Mouse (Mus musculus): Measurements from ENCODE around the gene Wdcp.
"Not testable (repeated sequence)": the region's sequence is repeated elsewhere in the genome, so short reads cannot be mapped to it uniquely, and the experiment has no call there.

Gene Wdcp

DNA sequence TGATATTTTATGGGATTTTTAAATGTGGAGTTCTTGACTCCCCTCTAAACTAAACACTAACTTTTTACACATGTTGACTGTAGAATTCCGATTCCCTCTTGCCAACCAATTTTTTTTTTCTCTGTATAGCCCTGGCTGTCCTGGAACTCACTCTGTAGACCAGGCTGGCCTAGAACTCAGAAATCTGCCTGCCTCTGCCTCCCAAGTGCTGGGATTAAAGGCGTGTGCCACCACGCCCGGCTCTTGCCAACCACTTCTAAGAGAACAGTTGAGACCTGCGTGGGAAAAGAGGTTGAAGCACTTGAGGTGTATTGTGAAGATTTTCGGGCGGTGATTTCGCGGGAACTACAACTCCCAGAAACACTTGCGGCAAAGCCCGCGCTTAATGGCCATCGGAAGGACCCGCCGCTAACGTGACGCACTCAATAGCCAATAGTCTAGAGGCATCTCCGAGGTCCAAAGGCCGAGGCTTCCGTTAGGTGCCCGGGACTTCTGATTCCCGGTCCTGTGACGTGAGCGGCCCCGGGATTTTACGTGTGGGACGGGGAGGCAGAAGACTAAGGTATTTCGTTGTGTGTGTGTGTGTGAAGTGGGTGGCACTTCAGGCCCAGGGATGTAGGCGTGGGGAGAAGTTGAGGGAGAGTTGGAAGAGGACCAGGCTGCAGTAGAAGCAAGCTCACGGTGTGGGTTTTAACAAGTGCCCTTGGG, at the start of gene Wdcp:
Gene Wdcp (plus strand): TSS at position 414 of the 708 bp plus-strand sequence.
- peak; percentile 90 to 94 for DNase-seq (ENCODE audit: low spot score in 2 of 2)

DNA sequence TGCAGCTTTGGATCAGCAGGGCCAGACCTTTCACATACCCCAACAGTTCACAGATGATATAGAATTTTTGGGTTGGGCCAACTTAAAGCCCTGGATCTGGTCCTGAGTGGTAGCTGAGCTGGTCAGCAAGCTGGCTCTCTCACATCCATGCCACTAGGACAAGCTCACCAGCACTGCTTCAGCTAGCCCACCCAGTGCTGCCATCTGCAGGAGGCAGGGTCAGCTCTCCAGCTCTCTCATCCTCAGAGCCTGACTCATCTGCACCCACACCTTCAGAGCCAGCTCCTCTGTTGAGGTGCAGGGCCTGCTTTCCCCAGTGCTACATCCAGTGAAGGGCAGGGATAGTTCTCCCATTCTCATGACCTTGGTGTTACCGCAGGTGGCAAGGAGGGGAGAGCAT, 49.4 kb upstream of the Wdcp start:
- DNase-seq (ENCODE audit: low spot score in 2 of 2) = peak in 1 of 2 experiments; percentile 15

DNA sequence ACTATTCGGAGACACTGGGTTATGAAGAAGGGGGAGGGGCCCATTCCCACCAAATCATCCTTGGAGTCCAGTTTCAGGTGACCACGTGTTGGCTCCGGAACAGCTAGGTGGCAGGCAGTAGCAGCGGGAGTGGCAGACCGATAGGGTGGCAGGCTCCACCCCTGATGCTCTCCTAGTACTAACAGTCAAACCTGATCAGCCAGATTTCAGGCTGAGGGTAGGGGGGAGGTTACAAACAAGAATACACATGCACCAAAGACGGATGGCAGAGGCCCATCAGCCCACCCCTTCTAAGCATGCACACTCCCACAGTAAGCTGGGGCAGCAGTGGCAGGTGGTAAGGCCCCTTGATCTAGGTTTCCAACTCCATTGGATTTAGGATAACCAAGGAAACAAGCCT, 45.6 kb upstream of the Wdcp start:
- not testable (repeated sequence) for DNase-seq (ENCODE audit: low spot score in 2 of 2)

DNA sequence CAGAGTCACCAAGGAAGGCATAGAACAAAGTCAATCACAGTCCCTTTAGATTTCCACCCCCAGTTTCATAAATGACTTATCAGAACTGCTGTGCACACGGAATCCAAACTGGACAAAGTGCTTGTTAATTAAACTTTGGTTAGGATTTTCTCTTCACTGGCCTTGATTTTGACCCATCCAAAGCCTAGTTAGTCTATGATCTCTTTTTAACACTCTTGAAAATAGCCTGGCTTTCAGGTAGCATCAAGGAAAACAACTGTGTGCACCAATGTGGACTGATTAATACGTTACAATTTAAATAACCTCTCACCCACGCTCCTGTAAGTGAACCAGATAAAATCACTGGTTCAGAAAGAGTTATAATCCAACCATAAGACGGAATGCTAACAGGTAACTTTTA, 32.1 kb upstream of the Wdcp start:
- no peak for DNase-seq (ENCODE audit: low spot score in 2 of 2)

DNA sequence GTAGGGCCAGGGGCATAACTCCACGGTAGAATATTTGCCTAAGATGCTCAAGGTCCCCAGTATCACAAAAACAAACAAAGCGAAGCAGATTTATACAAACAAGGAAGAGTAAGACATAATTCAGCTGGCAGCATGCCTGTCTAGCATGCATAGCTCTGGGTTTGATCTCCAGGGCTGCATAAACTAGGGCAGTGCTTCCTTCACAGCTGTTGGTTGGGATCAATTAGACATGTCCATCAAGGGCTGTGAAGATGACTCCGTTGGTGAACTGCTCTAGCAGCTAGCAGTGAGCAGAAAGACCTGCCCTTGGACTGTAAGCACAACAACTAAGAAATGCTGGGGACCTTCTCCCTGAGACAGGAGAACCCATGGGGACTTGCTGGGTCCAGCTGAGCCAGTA, 31.4 kb upstream of the Wdcp start:
- DNase-seq (ENCODE audit: low spot score in 2 of 2) = no peak

DNA sequence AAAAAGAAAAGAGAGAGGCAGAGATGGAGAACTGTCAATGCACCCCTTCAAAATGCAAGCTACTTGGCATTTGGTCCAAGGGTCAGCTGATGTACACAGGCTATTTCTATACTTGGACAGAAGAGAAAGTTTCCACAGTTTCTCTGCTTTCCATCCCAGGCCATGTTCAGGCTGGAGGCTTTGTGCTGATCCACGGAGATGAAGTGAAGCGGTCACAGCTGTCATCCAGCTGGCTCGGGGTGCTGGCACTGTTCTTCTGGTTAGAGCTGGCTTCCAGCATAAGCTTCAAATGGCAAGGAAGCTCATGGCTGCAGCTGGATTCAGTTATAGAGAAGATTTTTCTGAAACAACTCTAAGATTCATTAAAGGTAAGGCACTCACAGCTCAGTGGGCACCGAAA, 29.5 kb upstream of the Wdcp start:
- DNase-seq (ENCODE audit: low spot score in 2 of 2) = no peak

DNA sequence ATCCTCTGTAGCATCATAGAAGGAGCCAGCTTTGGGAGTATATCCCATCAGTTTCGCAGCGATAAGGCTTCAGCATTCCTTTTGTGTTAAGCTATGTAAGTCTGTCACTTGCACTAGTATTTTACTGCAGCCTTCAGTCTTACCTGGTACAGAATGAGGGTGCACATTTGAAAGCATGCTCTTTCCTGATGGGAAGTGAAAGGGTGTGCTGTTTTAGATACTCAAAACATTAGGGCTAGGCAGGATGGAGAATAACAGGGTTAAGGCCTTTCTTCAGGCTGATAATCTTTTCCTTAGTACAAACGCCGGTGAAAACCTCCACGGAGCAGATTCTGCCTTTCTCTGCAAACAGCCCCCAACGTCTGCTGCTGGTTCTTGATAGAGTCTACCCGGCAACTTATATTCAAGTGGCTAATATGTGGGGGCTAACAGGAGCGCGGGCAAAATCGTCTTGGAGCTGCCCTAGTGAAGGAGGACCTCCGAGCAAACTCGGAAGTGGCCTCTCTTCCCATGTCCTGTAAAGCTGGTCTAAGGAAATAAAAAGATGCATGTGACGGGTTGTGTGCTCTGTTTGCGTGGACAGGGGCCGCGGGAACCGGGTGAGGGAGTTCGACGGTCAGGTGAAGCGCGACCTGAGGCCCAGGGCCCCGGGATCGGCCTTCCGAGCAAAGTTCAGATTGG, 26.3 kb upstream of the Wdcp start:
- no peak for DNase-seq (ENCODE audit: low spot score in 2 of 2)

DNA sequence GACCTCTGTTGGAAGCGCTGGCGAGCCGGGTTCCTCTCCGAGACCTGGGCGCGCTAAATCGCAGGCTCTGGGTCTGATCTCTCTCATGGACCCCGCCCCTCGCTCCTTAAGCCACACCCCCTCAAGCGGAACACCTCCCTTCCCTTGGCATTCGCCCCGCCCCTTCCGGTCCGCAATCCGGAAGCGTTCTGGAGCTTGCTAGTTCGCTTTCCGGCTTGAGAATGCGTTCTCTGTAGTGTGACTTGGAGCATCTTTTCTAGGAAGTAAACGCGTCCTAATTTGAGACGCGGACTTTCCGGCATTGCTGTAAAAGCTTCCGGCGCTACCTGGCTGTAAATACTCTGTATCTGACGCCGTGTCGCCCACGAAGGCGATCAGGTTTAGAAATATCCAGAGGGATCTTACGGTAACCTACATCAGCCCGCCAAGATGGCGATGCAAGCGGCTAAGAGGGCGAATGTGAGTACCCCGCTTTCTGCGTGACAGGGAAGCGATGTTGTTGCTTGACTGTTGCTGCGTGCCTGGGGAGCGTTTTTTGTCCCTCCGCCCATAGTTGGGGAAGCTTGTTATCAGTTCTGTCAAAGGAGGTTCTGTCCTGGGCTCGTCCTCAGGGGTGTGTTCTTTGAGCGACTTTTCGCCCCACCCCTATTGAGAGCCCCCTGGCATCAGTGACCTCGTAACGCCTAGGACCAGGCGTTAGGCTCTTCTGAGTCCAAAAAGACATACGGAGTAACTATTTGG, 25.6 kb upstream of the Wdcp start, which contains the start of gene Sf3b6:
Gene Sf3b6 (plus strand): TSS at position 184 of the 741 bp plus-strand sequence.
- peak; percentile 93 to 96 for DNase-seq (ENCODE audit: low spot score in 2 of 2)

DNA sequence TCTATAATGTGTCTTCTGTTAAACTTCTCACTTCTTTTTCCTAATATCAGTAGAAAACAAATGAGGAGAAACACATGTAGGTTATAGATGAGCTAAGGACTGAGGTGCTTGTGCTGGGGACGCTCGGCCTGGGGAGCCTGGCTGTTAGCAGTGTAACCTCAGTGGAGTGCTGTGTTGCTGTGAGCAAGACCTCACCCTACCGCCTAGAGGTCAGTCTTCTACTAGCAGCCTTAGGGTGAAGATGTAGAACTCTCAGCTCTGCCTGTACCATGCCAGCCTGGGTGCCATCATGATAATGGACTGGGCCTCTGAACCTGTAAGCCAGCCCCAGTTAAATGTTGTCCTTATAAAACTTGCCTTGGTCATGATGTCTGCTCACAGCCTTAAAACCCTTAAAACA, 15.8 kb upstream of the Wdcp start:
- no peak for DNase-seq (ENCODE audit: low spot score in 2 of 2)

DNA sequence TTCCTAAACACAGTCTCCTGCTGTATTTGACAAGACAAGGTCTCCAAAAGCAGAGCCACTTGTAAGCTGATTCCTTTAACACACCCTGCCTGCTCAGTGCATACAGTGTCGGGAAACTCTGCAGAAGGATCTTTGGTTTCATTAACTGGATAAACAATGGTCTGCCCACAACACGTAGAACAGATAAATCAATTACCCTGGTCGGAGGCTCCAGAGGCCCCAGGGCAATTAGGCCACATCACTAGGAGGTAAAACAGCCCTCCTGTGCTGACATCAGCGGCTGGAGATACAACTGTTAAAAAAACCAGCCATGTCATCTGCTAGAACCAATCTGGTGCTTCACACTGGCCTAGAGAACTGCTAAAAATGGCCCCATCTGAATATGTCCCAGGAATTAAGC, 6.1 kb upstream of the Wdcp start:
- DNase-seq (ENCODE audit: low spot score in 2 of 2) = no peak

DNA sequence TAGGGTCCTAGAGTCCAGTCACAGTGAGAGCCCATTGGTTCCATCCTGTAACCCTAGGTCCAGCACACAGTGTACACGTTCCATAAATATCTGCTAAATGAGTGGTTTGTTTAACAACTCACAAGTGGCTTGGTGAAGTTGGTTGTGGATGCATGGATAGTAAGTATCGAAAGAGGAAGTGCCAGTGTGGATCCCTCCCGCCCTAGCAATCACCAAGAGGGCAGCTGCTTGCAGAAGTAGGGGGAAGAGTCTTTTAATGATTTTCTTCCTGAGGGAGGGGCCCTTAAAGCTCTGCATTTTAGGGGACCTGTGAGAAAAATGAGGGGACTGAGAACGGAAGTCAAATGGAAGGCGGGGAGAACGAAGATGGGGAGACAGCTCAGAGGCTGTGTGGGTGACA, 3.1 kb upstream of the Wdcp start:
- DNase-seq (ENCODE audit: low spot score in 2 of 2) = no peak

DNA sequence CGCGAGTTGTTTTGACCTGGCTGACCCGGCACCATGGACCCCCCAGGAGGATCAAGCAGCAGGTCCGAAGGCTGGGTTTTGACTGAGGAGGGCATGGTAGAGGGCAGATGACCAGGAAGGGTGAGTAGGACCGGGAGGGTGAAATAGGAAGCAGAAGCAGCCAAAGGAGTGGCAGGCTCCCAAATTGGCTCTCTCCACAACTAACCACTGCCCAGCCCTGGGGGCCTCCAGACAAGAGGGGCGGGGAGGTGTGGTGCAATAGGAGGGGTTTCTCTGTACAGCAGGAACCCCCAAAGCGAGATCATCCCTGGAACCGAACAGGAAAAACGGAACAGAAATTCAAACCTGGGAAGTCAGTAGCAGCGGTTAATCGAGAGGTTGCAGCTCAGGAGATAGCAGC, 2.4 kb upstream of the Wdcp start:
- no peak for DNase-seq (ENCODE audit: low spot score in 2 of 2)

DNA sequence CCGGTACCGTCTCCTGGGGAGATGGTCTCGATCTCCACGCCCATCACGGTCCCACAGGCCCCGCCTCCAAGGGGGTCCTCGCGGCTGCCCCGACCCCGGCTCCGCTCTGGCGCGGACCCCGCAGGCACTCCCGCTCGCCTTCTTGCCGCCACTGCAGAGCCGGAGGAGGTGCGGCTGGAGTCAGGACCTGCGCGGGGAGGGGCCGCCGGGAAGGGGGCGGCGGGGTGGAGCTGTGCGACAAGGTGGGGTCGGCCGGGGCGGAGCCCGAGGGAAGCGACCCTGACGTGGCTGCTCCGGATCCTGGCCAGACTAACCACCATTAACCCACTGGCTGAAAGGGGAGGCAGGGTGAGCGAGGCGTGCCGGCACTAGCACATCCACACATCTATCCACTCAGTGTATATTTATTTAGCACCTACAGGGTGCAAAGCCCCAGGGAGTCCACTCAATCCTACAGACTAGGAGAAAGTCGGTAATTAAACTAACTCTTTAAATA, 1.7 kb upstream of the Wdcp start, which contains the start of gene Fkbp1b:
Gene Fkbp1b (minus strand): TSS at position 200 of the 496 bp plus-strand sequence.
- DNase-seq (ENCODE audit: low spot score in 2 of 2) = no peak

DNA sequence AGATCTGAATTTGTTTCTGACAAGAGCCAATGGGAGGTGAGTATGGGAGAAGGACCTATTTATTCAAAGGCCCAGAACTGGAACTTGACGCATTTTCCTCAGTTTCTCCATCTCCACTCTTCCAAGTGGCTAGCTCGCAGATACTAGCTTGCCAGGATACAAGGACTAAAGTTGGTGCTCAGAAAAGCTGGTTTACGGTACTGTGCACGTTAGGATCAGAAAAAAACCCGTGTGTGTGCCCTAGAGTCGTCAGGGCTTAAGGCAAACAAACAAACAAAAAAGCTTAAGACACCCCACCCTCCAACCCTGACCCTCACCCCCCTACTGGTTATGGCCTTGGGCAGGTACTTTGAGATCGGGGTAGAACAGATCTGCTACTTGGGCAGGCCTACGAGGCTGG, 647 bp upstream of the Wdcp start:
- no peak for DNase-seq (ENCODE audit: low spot score in 2 of 2)

DNA sequence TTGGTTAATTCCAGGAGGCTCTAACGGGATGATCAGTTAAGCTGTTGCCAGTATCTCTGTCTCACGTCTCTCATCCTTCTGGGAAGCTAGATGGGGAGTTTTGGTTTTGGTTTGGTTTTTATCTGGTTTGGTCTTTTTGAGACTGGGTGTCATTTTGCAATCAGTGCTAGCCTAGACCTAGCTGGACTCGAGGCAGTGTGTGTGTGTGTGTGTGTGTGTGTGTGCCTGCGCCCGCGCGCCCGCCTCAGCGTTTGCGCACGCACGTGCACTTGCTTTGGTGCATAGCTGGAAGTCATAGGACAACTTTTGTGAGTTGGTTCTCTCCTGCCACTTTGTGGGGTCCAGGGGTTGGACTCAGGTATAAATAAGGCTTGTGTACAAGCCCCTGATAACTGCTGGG, 638 bp downstream of the Wdcp start:
- no peak for DNase-seq (ENCODE audit: low spot score in 2 of 2)

DNA sequence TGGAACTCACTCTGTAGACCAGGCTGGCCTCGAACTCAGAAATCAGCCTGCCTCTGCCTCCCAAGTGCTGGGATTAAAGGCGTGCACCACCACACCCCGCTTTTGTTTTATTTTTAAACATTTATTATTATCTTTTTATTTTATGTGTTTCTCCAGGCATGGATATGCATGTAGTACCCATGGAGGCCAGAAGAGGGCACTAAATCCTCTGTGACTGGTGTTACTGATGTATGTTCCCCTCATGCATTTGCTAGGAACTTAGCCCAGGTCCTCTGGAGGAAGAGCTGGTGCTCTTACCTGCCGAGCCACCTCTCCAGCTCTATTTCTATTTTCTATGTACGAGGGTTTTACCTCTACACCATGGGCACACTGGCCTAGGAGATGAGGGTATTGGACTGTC, 13.1 kb downstream of the Wdcp start:
- no peak for DNase-seq (ENCODE audit: low spot score in 2 of 2)

DNA sequence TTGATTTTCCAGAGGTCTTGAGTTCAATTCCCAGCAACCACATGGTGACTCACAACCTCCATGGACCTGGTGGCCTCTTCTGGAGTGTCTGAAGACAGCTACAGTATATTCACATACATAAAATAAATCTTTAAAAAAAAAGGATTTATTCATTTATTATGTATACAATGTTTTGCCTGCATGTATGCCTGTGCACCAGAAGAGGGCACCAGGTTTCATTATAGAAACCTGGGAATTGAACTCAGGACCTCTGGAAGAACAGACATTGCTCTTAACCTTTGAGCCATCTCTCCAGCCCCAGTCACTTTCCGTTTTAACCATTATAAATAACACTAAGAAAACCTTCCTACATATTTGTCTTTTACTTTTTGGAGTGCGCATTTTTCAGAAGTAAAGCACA, 13.7 kb downstream of the Wdcp start:
- no peak for DNase-seq (ENCODE audit: low spot score in 2 of 2)

DNA sequence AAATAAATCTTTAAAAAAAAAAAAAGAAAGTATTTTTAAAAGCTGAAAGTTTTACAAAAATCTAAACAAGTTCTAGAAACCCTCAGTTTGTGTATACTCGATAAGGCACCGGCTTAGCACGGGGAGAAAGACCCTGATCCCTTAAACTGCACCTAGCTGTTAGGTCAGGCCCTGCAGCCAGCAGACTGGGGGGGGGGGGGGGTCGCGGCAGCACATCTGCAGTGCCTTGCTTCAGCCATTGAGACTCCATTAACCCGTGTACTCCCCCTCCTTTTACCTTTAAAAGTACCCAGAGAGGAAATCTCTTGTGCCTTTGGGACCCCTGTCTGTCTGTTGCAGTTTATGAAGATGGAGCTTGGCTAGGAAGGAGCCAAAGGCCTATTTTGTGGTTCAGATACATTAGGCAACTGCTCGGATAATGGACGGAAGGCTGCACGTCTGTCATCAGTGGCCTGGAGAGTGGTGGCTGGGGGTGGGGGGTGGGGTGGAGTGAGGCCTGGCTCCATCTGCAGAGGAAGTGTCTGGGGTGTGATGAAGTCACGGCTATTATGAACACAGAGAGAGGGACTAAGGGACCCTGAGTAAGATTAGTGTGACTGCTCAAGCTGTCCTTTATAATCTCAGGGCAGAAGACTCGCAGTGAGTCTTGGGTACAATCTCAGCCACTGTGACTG, 16.3 kb downstream of the Wdcp start:
- no peak for DNase-seq (ENCODE audit: low spot score in 2 of 2)

DNA sequence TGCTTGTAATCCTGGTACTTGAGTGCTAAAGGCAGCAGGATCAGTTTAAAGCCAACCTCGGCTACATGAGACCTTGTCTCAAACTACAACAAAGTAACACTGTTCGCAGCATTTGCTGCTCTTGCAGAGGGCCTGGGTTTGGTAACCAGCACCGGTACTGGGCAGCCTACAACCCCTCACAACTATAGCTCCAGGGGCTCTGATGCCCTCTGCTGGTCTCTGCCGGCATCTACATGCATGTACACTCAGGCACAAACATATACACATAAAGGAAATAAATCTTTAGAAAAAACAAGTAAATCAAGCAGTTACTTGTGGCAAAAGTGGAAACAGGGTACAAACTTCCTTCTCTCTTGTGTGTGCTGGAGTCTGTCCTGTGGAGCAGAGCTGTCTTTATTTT, 19.6 kb downstream of the Wdcp start:
- DNase-seq (ENCODE audit: low spot score in 2 of 2) = no peak

DNA sequence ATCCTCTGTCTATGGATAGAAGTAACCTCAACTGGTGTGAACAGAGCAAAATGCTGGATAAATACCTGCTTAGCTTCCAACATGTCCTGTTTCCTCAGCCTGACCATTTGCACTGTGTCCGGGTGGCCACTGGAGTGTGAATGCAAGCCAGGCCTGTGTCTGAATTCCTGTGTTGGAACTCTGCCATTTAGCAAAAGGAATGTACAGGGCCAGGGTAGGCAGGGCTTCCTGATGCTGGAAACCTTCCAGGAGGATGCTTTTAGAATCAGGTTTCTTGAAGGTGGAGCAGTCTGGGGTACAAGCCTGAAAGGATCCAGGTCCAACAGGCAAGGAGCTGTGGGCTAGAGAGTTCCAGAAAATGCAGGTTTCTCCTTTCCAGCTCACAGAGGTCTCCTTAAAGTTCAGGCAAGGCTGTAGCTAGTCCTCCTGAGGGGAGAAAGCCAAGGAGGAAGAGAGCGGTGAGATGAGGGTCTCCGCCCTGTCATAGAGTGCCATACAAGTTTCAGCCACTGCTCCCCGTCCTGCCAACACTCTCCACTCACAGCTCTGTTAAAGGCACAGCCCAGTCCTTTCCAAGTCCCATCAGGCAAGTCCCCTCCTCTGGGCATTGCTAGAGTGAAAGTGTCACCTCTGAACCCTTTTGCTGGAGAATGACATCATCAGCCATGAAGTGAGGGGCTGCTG, 20.7 kb downstream of the Wdcp start:
- DNase-seq (ENCODE audit: low spot score in 2 of 2) = no peak

DNA sequence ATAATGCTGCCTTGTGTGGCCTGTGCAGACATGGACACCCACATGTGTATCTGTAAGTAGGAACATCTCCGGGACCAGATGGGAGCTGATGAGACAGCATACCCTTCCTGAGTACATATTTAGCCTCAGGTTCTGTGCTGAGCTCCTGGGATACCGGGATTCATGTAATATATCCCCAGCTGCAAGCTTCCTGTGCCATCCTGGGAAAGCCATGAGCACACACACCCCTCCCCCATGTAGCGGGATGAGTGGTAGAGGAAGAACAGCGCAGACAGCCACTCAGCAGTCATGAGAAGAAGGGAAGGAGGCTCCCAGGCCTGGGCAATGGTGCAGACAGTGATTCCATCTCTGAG, 21.2 kb downstream of the Wdcp start:
- peak; percentile 52 to 57 for DNase-seq (ENCODE audit: low spot score in 2 of 2)

DNA sequence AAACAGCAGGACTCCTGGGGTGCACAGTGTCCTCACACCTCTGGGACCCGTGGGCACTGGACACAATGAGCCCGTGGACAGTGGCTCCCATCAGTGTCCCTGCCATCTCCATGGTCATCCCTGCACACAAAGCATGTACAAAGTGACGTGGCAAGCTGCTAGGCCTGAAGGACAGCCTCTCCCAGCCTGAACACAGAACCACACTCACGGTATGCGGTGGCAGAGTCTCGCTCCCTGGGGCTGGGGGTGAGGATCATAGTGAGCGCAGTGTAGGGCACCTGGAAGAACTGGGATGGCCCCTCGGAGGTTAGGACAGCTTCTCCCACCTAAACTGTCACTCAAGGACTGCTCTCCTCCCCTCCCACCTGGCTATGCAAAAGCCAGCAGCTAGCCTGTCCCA, 25.8 kb downstream of the Wdcp start:
- no peak for DNase-seq (ENCODE audit: low spot score in 2 of 2)

Data from right cerebral cortex, postnatal 36 days (tissue).